Mouse (Mus musculus) adrenal gland, postnatal 14 days (tissue): ENCODE data around the gene Sufu. TPM values are rescaled to one million over a fixed set of nuclear protein-coding genes. Genes with fewer than 3 reads are reported as not detected.

Experiments used
- DNase-seq: peaks from one replicate; pipeline ENCODE4 v3.0.0; 2021; ENCODE audit warnings: mixed read lengths
- total RNA-seq: library from RNA; stranded (reverse); gene quantifications from 2 replicates; pipeline ENCODE4 v1.2.3, GENCODE M21; 2021

Gene Sufu
- total RNA-seq, 1 experiment from 2014 or later: 19.0 TPM

DNA sequence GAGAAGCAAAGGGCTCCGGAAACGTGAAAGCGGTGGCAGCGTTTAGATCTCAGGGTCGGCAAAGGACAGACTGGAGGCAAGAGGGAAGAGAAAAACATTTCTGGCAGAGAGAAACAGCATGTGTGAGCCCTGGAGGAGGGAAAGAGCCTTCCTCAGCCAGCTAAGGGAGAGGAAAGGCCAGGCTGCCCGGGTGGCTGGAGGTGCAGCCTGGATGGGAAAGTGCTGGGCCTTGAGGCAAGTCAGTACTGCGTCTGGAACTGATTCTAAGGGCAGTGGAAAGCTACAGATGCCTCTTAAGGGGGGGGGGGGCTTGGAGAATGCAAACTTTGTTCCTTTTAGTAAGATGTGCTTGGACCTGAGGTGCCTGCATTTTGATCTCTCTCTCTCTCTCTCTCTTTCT lies 37.0 kb downstream of the Sufu start:
- DNase-seq: no peak

DNA sequence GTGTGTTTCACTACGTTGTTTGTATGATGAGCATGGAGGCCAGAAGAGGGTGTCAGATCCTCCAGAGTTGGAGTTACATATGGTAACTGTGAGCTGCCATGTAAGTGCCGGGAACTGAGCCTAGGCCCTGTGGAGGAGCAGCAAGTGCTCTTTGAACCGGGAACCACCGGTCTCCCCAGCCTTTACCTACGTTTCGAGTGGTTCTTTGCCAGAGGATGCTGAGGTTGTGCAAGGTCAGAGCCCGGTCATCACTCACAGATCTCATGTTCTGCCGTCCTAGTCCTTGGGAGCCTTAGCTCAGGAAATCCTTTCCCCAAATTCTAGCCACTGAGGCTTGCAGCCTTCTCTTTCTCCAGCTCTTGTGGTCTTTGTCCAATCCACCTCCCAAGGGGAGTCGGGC lies 37.5 kb downstream of the Sufu start:
- DNase-seq: no peak

DNA sequence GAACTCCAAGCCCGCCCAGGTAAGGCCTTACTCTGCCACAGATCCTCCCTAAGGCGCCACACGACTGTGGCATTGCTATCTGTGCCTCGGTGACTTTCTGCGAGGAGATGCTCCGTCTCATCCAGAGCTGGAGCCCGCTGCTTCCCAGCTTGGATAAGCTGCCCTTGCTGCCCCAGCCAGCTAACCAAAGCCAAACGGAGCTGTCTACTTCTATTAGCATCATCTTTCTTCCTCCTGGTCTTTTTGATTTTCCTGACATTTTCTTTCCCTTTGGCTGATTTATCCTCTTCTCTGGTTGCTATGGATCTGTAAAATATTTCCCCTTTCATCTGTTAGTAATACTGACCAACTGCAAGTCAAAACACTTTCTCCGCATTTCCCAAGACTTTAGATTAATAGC lies 37.9 kb downstream of the Sufu start:
- DNase-seq: no peak

DNA sequence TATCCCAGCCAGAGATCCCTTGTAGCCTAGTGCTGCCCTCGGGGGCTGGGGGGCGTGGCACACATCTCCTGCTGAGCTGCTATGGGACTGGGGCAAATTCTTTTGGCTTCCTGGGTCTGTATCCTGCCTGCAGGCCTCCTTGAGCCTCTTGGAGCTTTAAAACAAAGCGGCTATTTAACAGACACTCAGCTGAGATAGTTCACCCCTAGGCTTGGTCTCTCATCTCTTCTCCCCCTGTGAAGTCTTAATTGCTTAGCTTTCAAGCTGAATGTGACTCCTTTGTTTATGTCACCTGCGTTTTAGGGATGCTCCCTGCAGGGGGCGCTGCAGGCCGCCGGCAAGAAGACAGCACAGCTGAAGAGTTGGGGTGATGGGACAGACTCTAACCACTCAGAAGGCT lies 38.8 kb downstream of the Sufu start:
- no peak for DNase-seq

DNA sequence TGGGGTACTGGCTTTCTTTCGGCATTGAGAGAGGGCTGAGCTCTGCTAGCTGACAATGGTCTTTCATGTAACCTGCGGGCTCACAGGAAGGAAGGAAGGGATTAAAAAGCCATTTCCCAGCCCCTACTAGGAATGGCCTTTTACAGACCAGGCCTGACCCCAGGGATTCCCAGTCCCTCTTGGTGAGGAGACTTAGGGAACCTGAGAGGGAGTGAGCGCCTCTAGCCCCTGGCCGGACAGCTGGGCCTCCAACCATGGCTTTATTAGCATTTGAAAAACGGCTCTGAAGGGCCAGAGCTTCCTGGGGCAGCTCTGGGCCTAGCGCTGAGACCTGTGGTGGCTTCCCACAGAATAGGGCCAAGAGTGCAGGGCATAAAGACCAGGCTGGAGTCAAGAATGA lies 46.8 kb downstream of the Sufu start:
- peak; percentile 3 for DNase-seq

DNA sequence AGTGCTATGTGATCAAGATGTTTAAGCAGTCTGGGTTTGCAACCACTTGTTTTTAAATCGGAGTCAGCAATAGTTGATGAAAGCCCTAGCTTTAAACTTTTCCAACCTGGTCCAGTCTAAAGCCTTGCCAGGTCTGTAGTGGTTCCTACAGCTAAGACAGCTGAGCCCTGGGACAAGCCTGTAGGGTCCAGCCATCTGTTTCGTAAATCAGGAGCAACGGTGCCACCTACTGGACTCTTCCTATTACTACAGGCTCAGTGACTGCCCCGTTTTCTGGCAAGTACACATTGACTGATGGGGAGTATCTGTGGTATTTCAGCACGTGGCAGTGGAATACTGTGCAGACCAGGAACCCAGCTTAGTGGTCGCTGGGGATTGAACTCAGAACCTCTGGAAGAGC lies 47.5 kb downstream of the Sufu start:
- peak; percentile 88 for DNase-seq

DNA sequence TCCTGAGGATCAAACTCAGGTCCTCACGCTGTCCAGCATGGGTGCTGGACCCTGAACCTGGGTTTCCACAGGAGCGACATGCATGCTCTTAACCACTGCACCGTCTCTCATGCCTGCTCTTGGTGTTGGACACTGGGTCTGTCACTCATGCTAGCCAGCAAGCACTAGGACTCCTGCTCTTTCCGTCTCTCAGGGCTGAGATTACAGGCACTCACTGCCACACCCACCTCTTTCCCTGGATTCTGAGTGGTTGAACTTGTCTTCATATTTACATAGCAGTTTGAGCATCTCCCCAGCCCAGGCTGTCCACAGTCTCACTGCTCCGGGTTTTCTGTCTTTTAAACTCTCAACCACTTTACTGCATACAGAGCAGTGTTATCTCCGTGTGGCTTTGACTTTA lies 48.9 kb downstream of the Sufu start:
- no peak for DNase-seq

DNA sequence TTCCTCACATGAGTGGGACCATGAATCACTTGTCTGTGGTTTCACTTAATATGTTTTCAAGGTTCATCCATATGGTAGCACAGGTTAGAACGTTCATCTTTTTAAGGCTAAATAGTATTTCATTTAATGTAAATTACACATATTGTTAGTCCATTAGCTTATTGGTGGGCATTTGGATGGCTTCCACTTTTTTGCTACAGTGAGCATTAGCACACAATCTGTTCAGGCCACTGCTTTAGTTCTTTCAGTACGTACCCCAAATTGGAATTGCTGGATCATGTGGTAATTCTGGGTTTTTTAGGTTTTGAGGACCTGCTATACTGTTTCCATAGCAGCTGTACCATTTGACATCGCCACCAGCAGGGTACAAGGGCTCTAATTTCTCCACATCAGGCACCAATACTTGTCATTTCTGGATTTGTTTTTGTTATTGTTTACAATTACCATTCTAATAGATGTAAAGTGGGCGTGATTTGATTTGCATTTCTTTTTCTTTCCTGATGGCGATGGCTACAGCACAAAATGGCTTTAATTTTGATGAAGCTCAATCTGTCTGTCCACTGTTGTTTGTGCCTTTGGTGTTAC lies 49.8 kb downstream of the Sufu start:
- no peak for DNase-seq

DNA sequence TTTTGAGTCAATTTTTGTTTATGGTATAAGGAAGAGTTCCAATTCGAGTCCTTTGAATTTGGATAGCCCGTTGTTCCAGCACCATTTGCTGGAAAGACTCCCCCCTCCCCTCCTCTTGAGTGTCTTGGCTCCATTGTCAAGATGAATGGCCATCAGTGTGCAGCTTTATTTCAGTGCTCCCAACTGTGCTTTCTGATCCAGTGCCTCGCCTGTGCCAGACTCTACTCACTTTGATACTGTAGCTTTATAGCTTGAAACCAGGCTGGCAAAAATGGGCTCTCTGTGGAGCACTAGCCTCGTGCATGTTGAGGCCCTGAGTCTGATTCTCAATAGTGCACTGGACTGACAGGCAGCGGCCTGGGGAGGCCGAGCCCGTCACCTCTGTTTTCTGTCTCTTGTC lies 50.4 kb downstream of the Sufu start:
- no peak for DNase-seq

DNA sequence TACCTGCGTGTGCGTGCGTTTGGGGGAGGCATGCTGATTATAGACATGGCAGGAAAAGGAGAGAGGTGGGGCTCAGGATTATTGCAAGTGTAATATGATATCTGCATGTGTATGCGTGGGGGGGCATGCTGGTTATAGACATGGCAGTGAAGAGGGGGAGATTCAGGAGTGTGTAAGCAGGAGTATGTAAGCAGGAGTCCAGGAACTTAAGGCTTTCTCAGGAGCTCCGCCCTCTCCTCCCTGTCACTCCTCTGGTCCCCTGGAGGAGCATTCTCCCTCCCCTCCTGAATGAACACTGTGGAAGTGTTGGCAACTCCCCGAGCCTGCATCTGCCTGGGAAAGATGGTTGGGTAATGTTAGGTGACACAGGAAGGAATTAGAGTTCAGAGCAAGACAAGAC lies 51.2 kb downstream of the Sufu start:
- no peak for DNase-seq

DNA sequence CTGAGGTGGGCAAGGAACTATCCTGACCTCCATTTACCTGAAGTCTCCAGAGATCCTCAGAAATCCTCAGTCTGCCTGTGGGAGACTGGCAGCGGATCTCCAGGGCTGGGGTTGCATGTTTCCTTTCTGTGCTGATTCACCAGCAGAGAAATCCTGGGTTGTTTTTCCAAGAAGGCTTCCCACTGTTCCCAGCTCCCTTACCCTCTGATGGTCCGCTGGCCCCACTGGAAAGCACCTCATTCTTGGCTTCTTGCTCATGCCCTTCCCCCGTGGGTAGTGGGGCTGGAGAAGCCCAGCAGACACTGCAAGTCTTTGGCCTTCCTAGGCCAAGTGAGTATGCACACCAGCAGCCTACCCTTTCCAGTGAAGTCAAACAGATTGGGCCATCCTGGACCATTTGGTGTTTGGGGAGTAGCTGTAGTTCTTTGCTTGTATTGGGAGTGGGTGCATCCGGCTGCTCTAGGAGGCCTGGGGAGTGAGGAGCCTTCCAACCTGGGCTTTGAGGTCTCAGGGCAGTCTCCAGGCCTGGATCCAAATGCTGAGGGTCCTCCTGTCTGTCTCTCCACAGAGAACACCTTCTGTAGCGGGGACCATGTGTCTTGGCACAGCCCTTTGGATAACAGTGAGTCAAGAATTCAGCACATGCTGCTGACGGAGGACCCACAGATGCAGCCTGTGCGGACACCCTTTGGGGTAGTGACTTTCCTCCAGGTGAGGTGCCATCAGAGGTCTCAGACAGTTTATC lies 52.7 kb downstream of the Sufu start:
- DNase-seq: no peak

DNA sequence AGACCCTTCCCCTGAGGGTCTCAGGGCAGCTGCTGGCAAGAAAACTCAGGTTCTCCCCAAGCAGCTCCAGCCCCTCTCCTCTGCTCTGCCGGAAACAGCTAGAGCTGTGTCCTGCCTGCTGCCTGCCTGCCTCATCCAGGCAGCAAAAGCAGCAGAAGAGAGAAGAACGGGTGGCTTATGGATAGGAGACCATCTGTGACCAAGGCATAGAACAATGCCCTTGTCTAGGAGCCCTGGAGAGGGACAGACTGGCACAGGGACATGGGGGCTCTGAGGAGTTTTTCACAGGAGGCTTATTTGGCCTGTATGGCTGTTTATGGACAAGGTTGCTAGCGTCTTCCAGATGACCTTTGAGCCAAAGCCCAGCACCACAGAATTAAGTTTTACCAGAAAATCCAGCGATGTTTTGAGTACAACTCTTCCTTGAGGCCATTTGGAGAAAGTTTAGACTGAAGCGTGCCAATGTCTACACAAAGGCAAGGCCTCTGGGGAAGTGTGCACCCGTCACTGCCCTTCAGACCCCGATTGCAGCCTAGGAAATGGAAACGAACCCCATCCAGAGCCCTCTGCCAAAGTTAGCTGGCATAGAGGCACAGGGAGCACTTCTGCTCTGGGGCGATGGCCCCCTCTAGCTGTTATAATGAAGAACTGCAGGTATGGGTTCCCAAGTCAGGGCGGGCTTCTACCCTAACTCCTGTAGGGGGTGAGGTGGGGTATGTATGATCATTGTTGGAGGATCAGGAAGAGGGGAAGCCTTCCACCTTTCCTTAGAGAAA lies 55.5 kb downstream of the Sufu start:
- peak; percentile 73 for DNase-seq

DNA sequence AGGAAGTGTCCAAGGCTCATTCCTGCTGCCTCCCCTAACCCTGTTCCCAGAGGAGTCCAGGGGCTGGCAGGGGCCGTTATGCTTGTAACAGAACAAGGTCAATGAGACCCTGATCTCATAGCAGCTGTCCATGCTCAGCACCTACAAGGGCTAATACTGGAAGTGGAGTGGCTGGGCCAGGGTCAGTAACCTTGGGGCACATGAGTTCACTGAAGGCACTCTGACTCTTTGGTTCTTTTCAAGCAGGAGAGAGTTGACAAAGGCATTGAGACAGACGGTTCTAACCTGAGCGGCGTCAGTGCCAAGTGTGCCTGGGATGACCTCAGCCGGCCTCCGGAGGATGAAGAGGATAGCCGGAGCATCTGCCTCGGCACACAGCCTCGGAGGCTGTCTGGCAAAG lies 56.2 kb downstream of the Sufu start:
- no peak for DNase-seq

DNA sequence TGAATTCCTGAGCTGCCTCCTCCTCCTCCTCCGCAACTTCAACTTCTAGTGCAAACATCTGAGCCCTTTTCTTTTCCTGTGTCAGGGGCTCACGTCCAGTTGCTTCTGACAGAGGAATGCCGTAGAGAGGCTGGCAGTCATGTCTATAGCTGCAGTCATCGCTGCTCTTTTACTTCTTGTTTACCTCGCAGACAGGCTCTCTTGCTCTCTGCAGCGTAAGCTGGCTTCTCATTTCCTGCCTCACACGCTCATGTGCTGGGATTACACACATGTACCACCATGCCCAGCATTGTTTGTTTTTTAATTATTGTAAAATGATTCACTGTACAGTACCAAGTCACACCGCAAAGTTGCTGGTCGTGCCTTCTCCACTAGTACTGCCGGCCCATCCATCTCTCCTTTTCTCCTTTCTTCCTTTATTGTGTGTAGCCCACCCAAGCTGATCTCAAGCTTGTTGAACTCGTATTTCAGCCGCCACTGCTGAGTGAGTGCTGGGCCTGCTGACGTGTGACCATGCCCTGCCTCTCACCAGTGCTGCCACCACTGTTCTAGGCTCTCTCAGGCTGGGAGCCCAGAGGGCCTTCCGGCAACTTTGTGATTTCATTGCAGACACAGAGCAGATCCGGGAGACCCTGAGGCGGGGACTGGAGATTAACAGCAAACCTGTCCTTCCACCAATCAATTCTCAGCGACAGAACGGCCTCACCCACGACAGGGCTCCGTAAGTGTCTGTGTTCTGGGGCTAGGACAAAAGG lies 57.6 kb downstream of the Sufu start:
- DNase-seq: no peak

DNA sequence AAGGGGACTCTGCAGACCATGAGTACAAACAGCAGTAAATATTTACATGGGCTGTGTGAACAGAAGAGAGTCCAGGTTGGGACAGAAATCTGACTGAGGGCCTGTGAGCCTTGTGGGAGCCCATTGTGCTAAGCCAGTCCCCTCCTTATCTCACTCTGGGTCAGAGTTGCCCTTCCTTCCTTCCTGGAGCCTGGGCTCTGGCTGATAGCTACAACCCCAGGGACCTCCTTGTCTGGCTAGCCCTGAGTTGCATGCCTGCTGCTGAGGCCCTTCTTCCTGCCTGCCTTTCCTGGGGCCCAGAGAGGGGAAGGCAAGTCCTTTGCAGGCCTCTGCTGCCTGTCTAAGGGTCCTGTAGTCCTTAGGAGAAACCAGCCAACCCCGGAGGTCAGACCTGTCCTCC lies 58.3 kb downstream of the Sufu start:
- peak; percentile 71 for DNase-seq

DNA sequence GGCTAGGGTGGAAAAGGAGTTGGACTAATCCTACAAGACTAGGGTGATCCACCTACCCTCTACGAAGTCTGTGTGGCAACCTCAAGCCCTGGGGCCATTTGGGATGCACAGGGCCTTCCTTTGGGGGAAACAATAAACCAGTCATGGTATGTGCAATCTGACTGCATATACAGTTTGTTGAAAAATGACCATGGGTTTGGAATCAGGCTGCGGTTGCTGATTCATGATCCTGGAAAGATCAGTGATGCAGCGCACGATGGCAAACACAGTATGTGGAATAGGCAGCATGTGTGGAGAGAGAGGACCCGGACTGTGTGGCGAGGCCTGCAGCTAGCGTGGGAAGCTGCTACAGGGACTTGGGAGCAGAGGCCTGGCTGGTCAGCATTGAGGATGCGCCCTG lies 58.9 kb downstream of the Sufu start:
- no peak for DNase-seq

DNA sequence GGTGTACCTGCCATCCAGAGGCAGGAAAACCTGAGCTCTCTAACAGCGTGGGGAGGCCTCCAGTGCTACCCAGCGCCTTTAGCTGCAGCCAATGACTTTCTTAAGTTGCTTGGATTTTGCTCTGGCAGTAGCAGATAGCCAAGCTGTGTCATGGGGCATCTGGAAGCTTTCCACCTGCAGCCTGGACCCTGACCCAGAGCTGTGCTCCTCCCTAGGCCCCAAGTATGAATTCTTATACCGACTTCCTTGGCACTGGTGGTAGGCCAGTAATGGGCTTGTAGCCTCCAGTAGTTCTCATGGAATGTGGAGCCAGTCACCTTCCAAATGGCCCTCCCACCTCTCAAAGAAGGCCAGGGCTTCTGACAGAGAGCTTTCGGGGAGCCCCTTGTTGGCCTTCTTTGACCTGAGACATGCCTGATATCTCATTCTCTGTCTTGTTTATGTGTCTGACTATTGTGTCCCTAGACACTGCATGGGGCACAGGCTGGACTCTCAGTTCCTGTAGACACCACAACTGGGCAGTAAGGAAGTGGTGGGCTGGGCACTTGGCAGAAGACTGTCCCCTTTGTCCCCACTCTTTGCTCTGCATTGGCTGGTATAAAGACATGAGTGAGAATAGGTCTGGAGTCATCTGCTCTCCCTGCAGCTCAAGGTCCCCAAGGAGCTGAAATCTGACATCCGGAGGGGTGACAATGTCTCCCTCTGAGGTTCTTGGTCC lies 59.5 kb downstream of the Sufu start:
- no peak for DNase-seq

DNA sequence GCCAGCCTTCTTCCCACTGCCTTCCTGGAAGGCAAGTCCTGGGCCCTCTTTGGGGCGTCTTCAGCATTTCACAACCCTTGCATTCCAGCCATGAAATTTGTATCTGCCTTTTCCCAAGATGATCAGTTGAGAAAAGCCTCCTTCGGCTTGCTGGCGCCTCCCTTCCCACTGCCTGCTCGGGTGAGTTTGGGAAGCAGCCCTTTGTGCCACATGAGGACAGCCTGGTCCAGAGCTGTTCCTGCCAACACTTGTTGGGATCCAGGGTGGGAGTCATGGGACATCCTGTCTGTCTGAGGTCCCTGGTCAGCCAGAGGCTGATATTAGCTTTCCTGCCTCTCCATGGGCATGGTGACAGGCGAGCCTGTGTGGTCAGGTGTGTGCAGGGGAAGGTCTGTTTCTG lies 61.1 kb downstream of the Sufu start:
- DNase-seq: no peak

DNA sequence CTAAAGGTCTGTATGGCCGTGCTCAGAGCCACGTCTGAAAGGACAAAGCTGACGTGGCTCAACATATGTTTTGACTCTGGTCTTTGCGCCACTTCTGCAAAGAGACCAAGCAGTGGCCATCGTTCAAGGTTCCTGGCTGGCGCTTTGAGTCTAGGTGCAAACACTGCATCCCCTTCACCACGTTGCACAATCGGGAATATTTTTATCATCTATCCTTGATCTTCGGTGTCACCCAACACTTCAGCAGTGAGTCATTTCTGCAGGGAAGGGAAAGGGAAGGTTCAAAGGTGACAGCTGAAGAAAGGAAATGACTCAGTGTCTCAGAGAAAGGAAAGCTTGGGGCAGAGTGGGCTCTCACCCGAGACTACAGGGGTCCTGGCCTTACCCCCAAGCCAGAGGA lies 62.6 kb downstream of the Sufu start:
- DNase-seq: peak; percentile 73

DNA sequence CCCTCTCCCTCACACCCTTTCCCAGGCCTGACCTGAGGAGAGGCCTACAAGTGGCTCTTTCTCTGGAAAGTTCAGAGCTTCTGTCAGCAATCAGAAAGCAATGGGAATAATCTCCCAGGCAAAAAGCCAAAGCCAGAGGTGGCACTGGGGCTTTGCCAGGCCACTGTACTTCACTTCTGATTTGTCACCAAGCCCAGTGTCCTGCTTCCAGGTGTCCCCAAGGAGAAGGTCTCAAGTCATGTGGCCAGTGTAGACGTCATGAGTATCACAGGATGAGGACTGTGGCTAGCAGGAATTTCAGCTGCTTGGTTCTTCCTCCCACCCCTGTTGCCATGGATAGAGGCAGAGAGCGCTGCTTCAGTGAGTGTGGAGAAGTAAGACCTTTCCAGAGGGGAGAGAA lies 63.2 kb downstream of the Sufu start:
- DNase-seq: peak; percentile 48

DNA sequence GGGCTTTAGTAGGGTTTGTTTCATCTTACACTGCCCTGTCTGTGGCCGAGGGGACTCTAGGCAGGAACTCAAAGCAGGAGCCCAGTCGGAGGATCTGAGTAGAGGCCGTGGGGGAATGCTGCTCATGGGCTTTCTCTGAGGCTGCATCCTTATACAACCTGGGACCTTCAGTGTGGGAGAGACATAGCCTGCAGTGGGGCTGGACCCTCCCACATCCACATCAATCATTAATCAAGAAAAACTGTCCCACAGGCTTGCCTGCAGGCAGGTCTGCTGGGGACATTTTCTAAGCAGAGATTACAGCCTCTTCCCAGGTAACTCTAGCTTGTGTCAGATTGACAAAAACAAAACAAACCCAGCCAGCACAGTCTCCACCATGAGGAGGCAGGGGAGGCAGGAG lies 65.9 kb downstream of the Sufu start:
- DNase-seq: no peak

DNA sequence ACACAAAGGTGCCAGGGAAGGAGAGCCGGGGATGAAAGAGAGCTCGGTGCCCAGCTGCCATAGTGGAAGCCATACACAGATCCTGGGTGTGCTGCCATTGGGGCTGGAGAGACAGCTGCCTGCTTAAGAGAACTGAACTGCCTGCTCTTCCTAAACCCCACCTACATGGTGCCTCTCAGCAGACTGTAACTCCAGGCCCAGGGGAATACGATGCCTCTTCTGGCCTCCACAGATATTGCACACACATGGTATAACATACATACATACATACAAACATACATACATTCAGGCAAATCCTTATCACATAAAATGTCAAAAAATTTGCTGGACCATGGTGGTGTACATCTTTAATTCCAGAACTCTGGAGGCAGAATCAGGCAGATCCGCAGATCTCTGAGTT lies 66.8 kb downstream of the Sufu start:
- no peak for DNase-seq
